Mouse (Mus musculus): ENCODE data around the gene C3ar1. TPM values are rescaled to one million over a fixed set of nuclear protein-coding genes. Genes with fewer than 3 reads are reported as not detected.

C3ar1 gene
- total RNA-seq, 1 experiment: 0.22 TPM

- no peaks in the 10 kb centered on the region for H3K9me3 ChIP-seq (ENCODE audit: control insufficient read depth, insufficient read depth, low read depth, low read length)
- no peaks in the 10 kb centered on the region for H3K36me3 ChIP-seq (ENCODE audit: control insufficient read depth, insufficient read depth, low read length, poor library complexity, severe bottlenecking)
- H3K4me1 ChIP-seq (ENCODE audit: control insufficient read depth in 2 of 2, insufficient read depth in 2 of 2, low read length in 2 of 2, poor library complexity in 1 of 2): peaks cover 0 to 7% of the 10 kb centered on the region in 2 experiments; a peak in 2 of 4 replicates
- TF ChIP-seq HCFC1 (IDR thresholded peaks at IDR 0.05; ENCODE audit: borderline replicate concordance, insufficient read depth, low read length) (peak; percentile 74; the same call in 1 of the 2 replicates), ZNF384 (IDR thresholded peaks at IDR 0.05; ENCODE audit: low read depth, low read length) (no peak), CHD2 (IDR thresholded peaks at IDR 0.05; ENCODE audit: low read depth, low read length) (peak; percentile 88)
- H3K27ac ChIP-seq (ENCODE audit: insufficient read depth, low read depth, low read length, poor library complexity, severe bottlenecking): peak overlapping the region; percentile 97
- H3K9ac ChIP-seq (ENCODE audit: insufficient read depth, low read depth, low read length, poor library complexity, severe bottlenecking): peak overlapping the region; percentile 88
- peak overlapping the region; percentile 76 to 90 for H3K4me3 ChIP-seq (ENCODE audit: insufficient read depth in 1 of 2, low read depth in 1 of 2, low read length in 2 of 2, poor library complexity in 1 of 2, severe bottlenecking in 1 of 2)
- DNase-seq (ENCODE audit: low read depth, low spot score): peak; percentile 98
- in situ Hi-C loops (cut with MboI; ENCODE audit: low sequenced_read_pairs in 2 of 2, unreplicated experiment in 2 of 2): no loop called here
Observed at GRCm38 (mm10) chr6:122810615-122811279, 45.2 kb downstream of the C3ar1 start.

- no peak for DNase-seq (ENCODE audit: low read depth, low spot score)
- peak overlapping the region; percentile 95 for H3K27ac ChIP-seq (ENCODE audit: insufficient read depth, low read depth, low read length, poor library complexity, severe bottlenecking)
- no peaks in the 10 kb centered on the region for H3K9me3 ChIP-seq (ENCODE audit: control insufficient read depth, insufficient read depth, low read depth, low read length)
- no peaks in the 10 kb centered on the region for H3K36me3 ChIP-seq (ENCODE audit: control insufficient read depth, insufficient read depth, low read length, poor library complexity, severe bottlenecking)
- no peak for TF ChIP-seq MAFK (IDR thresholded peaks at IDR 0.05; ENCODE audit: insufficient read depth, low read depth, low read length)
- no peak for TF ChIP-seq ZNF384 (IDR thresholded peaks at IDR 0.05; ENCODE audit: low read depth, low read length)
- TF ChIP-seq HCFC1 (IDR thresholded peaks at IDR 0.05; ENCODE audit: borderline replicate concordance, insufficient read depth, low read length): no peak
- in situ Hi-C loops (cut with MboI; ENCODE audit: low sequenced_read_pairs in 2 of 2, unreplicated experiment in 2 of 2): no loop called here
- H3K4me3 ChIP-seq (ENCODE audit: insufficient read depth in 1 of 2, low read depth in 1 of 2, low read length in 2 of 2, poor library complexity in 1 of 2, severe bottlenecking in 1 of 2): peak overlapping the region; percentile 76 to 90
- H3K4me1 ChIP-seq (ENCODE audit: control insufficient read depth in 2 of 2, insufficient read depth in 2 of 2, low read length in 2 of 2, poor library complexity in 1 of 2): peaks cover 0 to 7% of the 10 kb centered on the region in 2 experiments; a peak in 2 of 4 replicates
- H3K9ac ChIP-seq (ENCODE audit: insufficient read depth, low read depth, low read length, poor library complexity, severe bottlenecking): peak overlapping the region; percentile 88
Observed at GRCm38 (mm10) chr6:122810022-122810614, 45.8 kb downstream of the C3ar1 start.

GRCm38 (mm10) chr6:122804418-122804817, 51.5 kb downstream of the C3ar1 start:
- Histone ChIP-seq H3K27ac (ENCODE audit: insufficient read depth, low read depth, low read length, poor library complexity, severe bottlenecking) (no peak overlapping the region), H3K36me3 (ENCODE audit: control insufficient read depth, insufficient read depth, low read length, poor library complexity, severe bottlenecking) (no peaks in the 10 kb centered on the region), H3K9me3 (ENCODE audit: control insufficient read depth, insufficient read depth, low read depth, low read length) (no peaks in the 10 kb centered on the region), H3K4me1 (ENCODE audit: control insufficient read depth in 2 of 2, insufficient read depth in 2 of 2, low read length in 2 of 2, poor library complexity in 1 of 2) (peaks cover 2 to 3% of the 10 kb centered on the region in 2 experiments; a peak in 2 of 4 replicates), H3K4me3 (ENCODE audit: insufficient read depth in 1 of 2, low read depth in 1 of 2, low read length in 2 of 2, poor library complexity in 1 of 2, severe bottlenecking in 1 of 2) (no peak overlapping the region), H3K9ac (ENCODE audit: insufficient read depth, low read depth, low read length, poor library complexity, severe bottlenecking) (no peak overlapping the region)
- peak; percentile 79 for DNase-seq (ENCODE audit: low read depth, low spot score)
- in situ Hi-C loops (cut with MboI; ENCODE audit: low sequenced_read_pairs in 2 of 2, unreplicated experiment in 2 of 2): no loop called here
- TF ChIP-seq ZNF384 (IDR thresholded peaks at IDR 0.05; ENCODE audit: low read depth, low read length) (no peak), ZC3H11A (IDR thresholded peaks at IDR 0.05; ENCODE audit: borderline replicate concordance, low read depth, low read length) (peak; percentile 26; the same call in 1 of the 2 replicates), MAFK (IDR thresholded peaks at IDR 0.05; ENCODE audit: insufficient read depth, low read depth, low read length) (0 out of 2 replicates have a peak, but pooled peaks have one; percentile 21)

- TF ChIP-seq HCFC1 (IDR thresholded peaks at IDR 0.05; ENCODE audit: borderline replicate concordance, insufficient read depth, low read length) (no peak), ZC3H11A (IDR thresholded peaks at IDR 0.05; ENCODE audit: borderline replicate concordance, low read depth, low read length) (no peak), ZNF384 (IDR thresholded peaks at IDR 0.05; ENCODE audit: low read depth, low read length) (no peak), CHD2 (IDR thresholded peaks at IDR 0.05; ENCODE audit: low read depth, low read length) (no peak), MAFK (IDR thresholded peaks at IDR 0.05; ENCODE audit: insufficient read depth, low read depth, low read length) (no peak)
- H3K27ac ChIP-seq (ENCODE audit: insufficient read depth, low read depth, low read length, poor library complexity, severe bottlenecking): peak overlapping the region; percentile 33; the same call in 1 of the 2 replicates
- H3K9me3 ChIP-seq (ENCODE audit: control insufficient read depth, insufficient read depth, low read depth, low read length): no peaks in the 10 kb centered on the region
- no peaks in the 10 kb centered on the region for H3K36me3 ChIP-seq (ENCODE audit: control insufficient read depth, insufficient read depth, low read length, poor library complexity, severe bottlenecking)
- peaks cover 2 to 3% of the 10 kb centered on the region in 2 experiments; a peak in 2 of 4 replicates for H3K4me1 ChIP-seq (ENCODE audit: control insufficient read depth in 2 of 2, insufficient read depth in 2 of 2, low read length in 2 of 2, poor library complexity in 1 of 2)
- peak overlapping the region; percentile 69 to 70 for H3K4me3 ChIP-seq (ENCODE audit: insufficient read depth in 1 of 2, low read depth in 1 of 2, low read length in 2 of 2, poor library complexity in 1 of 2, severe bottlenecking in 1 of 2)
- peak overlapping the region; percentile 75 for H3K9ac ChIP-seq (ENCODE audit: insufficient read depth, low read depth, low read length, poor library complexity, severe bottlenecking)
- DNase-seq (ENCODE audit: low read depth, low spot score): no peak
- in situ Hi-C loops (cut with MboI; ENCODE audit: low sequenced_read_pairs in 2 of 2, unreplicated experiment in 2 of 2): no loop called here
Observed at GRCm38 (mm10) chr6:122801801-122802514, 54.0 kb downstream of the C3ar1 start.
